Mouse (Mus musculus) liver, adult 2 months (tissue): Measurements from ENCODE around the gene Add1.

Experiments used
- CTCF ChIP-seq: fragments of 200-500 bp; IDR thresholded peaks from 2 replicates; pipeline ENCODE4 v1.5.1; 2011; ENCODE audit warnings: low read depth, low read length, control low read depth
- POLR2A ChIP-seq: fragments of 200-500 bp; IDR thresholded peaks from 2 replicates; pipeline ENCODE4 v1.6.1; 2011; ENCODE audit warnings: low read length, control low read depth; ENCODE audit not compliant: insufficient read depth; ENCODE audit errors: extremely low read depth

- no peak for TF ChIP-seq CTCF
- TF ChIP-seq POLR2A = peak; percentile 94
Measured at GRCm38 (mm10) chr5:34525663-34526476, 47.6 kb upstream of the Add1 start, which contains the start of gene Sh3bp2.
